Mouse (Mus musculus): ENCODE measurements at regions not wholly inside any gene's neighbourhood (a gene's known extent, or its start where the extent isn't known, plus 50 kb on each side); places are given as distances from the start of the nearest gene placed in this dataset.

- no peak for ATAC-seq (ENCODE audit: insufficient number of reproducible peaks, low FRiP score)
- Histone ChIP-seq H3K27me3 (replicated peaks) (0 out of 2 replicates have a peak, but pooled peaks cover 4% of the 10 kb centered on the region), H3K9me3 (replicated peaks) (no peaks in the 10 kb centered on the region), H3K4me2 (no peak overlapping the region), H3K4me3 (no peak overlapping the region), H3K27ac (ENCODE audit: poor library complexity, severe bottlenecking) (no peak overlapping the region), H3K36me3 (no peaks in the 10 kb centered on the region), H3K4me1 (replicated peaks) (no peaks in the 10 kb centered on the region), H3K9ac (no peak overlapping the region)
- WGBS: 7% methylated on average over 4 of the region's 4 CpGs
Observed at GRCm38 (mm10) chr16:93533205-93533604, 70.7 kb downstream of the Setd4 start.

GRCm38 (mm10) chr16:93531937-93532336 lies 71.9 kb downstream of the Setd4 start:
- Histone ChIP-seq H3K4me1 (replicated peaks) (no peaks in the 10 kb centered on the region), H3K36me3 (no peaks in the 10 kb centered on the region), H3K9me3 (replicated peaks) (no peaks in the 10 kb centered on the region), H3K4me2 (no peak overlapping the region), H3K27ac (ENCODE audit: poor library complexity, severe bottlenecking) (no peak overlapping the region), H3K9ac (no peak overlapping the region), H3K27me3 (replicated peaks) (0 out of 2 replicates have a peak, but pooled peaks cover 4% of the 10 kb centered on the region), H3K4me3 (no peak overlapping the region)
- 71% methylated on average over 8 of the region's 8 CpGs for WGBS
- no peak for ATAC-seq (ENCODE audit: insufficient number of reproducible peaks, low FRiP score)

GRCm38 (mm10) chr16:93522485-93522884 lies 81.4 kb downstream of the Setd4 start:
- H3K27ac ChIP-seq (ENCODE audit: poor library complexity, severe bottlenecking): no peak overlapping the region
- H3K36me3 ChIP-seq: no peaks in the 10 kb centered on the region
- no peaks in the 10 kb centered on the region for H3K9me3 ChIP-seq (replicated peaks)
- ATAC-seq (ENCODE audit: insufficient number of reproducible peaks, low FRiP score): no peak
- H3K4me1 ChIP-seq (replicated peaks): no peaks in the 10 kb centered on the region
- WGBS: 56% methylated on average over 2 of the region's 2 CpGs
- H3K9ac ChIP-seq: no peak overlapping the region
- H3K27me3 ChIP-seq (replicated peaks): no peaks in the 10 kb centered on the region
- H3K4me2 ChIP-seq: no peak overlapping the region
- no peak overlapping the region for H3K4me3 ChIP-seq

GRCm38 (mm10) chr16:93520481-93520880 lies 83.4 kb downstream of the Setd4 start:
- Histone ChIP-seq H3K27ac (ENCODE audit: poor library complexity, severe bottlenecking) (no peak overlapping the region), H3K4me3 (no peak overlapping the region), H3K4me1 (replicated peaks) (peaks cover 4% of the 10 kb centered on the region; the same call in 1 of the 2 replicates), H3K36me3 (no peaks in the 10 kb centered on the region), H3K4me2 (no peak overlapping the region), H3K9me3 (replicated peaks) (no peaks in the 10 kb centered on the region), H3K9ac (no peak overlapping the region), H3K27me3 (replicated peaks) (no peaks in the 10 kb centered on the region)
- 69% methylated on average over 3 of the region's 3 CpGs for WGBS
- no peak for ATAC-seq (ENCODE audit: insufficient number of reproducible peaks, low FRiP score)

GRCm38 (mm10) chr16:93518620-93519019 lies 85.2 kb downstream of the Setd4 start:
- H3K9me3 ChIP-seq (replicated peaks): no peaks in the 10 kb centered on the region
- no peak overlapping the region for H3K9ac ChIP-seq
- no peak overlapping the region for H3K4me2 ChIP-seq
- no peaks in the 10 kb centered on the region for H3K27me3 ChIP-seq (replicated peaks)
- no peak overlapping the region for H3K27ac ChIP-seq (ENCODE audit: poor library complexity, severe bottlenecking)
- no peaks in the 10 kb centered on the region for H3K36me3 ChIP-seq
- no peak overlapping the region for H3K4me3 ChIP-seq
- WGBS: 71% methylated on average over 1 of the region's 1 CpGs
- H3K4me1 ChIP-seq (replicated peaks): peaks cover 4% of the 10 kb centered on the region; the same call in 1 of the 2 replicates
- ATAC-seq (ENCODE audit: insufficient number of reproducible peaks, low FRiP score): no peak

- no peak overlapping the region for H3K4me3 ChIP-seq
- H3K4me2 ChIP-seq: no peak overlapping the region
- H3K36me3 ChIP-seq: no peaks in the 10 kb centered on the region
- no peaks in the 10 kb centered on the region for H3K27me3 ChIP-seq (replicated peaks)
- no peaks in the 10 kb centered on the region for H3K9me3 ChIP-seq (replicated peaks)
- peaks cover 4% of the 10 kb centered on the region; the same call in 1 of the 2 replicates for H3K4me1 ChIP-seq (replicated peaks)
- no peak overlapping the region for H3K27ac ChIP-seq (ENCODE audit: poor library complexity, severe bottlenecking)
- 39% methylated on average over 5 of the region's 5 CpGs for WGBS
- no peak overlapping the region for H3K9ac ChIP-seq
- no peak for ATAC-seq (ENCODE audit: insufficient number of reproducible peaks, low FRiP score)
Observed at GRCm38 (mm10) chr16:93516793-93517192, 87.1 kb downstream of the Setd4 start.

GRCm38 (mm10) chr16:93515456-93515941 lies 88.4 kb downstream of the Setd4 start:
- Histone ChIP-seq H3K27me3 (replicated peaks) (no peaks in the 10 kb centered on the region), H3K4me3 (no peak overlapping the region), H3K36me3 (no peaks in the 10 kb centered on the region), H3K9ac (no peak overlapping the region), H3K27ac (ENCODE audit: poor library complexity, severe bottlenecking) (no peak overlapping the region), H3K9me3 (replicated peaks) (no peaks in the 10 kb centered on the region), H3K4me2 (no peak overlapping the region), H3K4me1 (replicated peaks) (peaks cover 4% of the 10 kb centered on the region; the same call in 1 of the 2 replicates)
- no peak for ATAC-seq (ENCODE audit: insufficient number of reproducible peaks, low FRiP score)
- 76% methylated on average over 5 of the region's 5 CpGs for WGBS

- ATAC-seq (ENCODE audit: insufficient number of reproducible peaks, low FRiP score): no peak
- Histone ChIP-seq H3K4me1 (replicated peaks) (peaks cover 4% of the 10 kb centered on the region; the same call in 1 of the 2 replicates), H3K4me3 (no peak overlapping the region), H3K9me3 (replicated peaks) (0 out of 2 replicates have a peak, but pooled peaks cover 3% of the 10 kb centered on the region), H3K27me3 (replicated peaks) (no peaks in the 10 kb centered on the region), H3K4me2 (no peak overlapping the region), H3K27ac (ENCODE audit: poor library complexity, severe bottlenecking) (no peak overlapping the region), H3K36me3 (no peaks in the 10 kb centered on the region), H3K9ac (no peak overlapping the region)
- WGBS: 84% methylated on average over 5 of the region's 5 CpGs
Observed at GRCm38 (mm10) chr16:93513616-93514041, 90.2 kb downstream of the Setd4 start.

- H3K9me3 ChIP-seq (replicated peaks): 0 out of 2 replicates have a peak, but pooled peaks cover 6% of the 10 kb centered on the region
- no peaks in the 10 kb centered on the region for H3K36me3 ChIP-seq
- no peak overlapping the region for H3K27ac ChIP-seq (ENCODE audit: poor library complexity, severe bottlenecking)
- 76% methylated on average over 4 of the region's 4 CpGs for WGBS
- no peak overlapping the region for H3K9ac ChIP-seq
- 0 out of 2 replicates have a peak, but pooled peaks cover 4% of the 10 kb centered on the region for H3K4me1 ChIP-seq (replicated peaks)
- no peak overlapping the region for H3K4me2 ChIP-seq
- H3K27me3 ChIP-seq (replicated peaks): no peaks in the 10 kb centered on the region
- no peak overlapping the region for H3K4me3 ChIP-seq
- no peak for ATAC-seq (ENCODE audit: insufficient number of reproducible peaks, low FRiP score)
Observed at GRCm38 (mm10) chr16:93511988-93512387, 91.9 kb downstream of the Setd4 start.

GRCm38 (mm10) chr16:93511517-93511916 lies 92.3 kb downstream of the Setd4 start:
- Histone ChIP-seq H3K9ac (no peak overlapping the region), H3K4me1 (replicated peaks) (no peaks in the 10 kb centered on the region), H3K9me3 (replicated peaks) (peaks cover 7% of the 10 kb centered on the region; the same call in 1 of the 2 replicates), H3K27ac (ENCODE audit: poor library complexity, severe bottlenecking) (no peak overlapping the region), H3K27me3 (replicated peaks) (no peaks in the 10 kb centered on the region), H3K4me3 (no peak overlapping the region), H3K4me2 (no peak overlapping the region), H3K36me3 (no peaks in the 10 kb centered on the region)
- ATAC-seq (ENCODE audit: insufficient number of reproducible peaks, low FRiP score): no peak
- 1% methylated on average over 2 of the region's 2 CpGs for WGBS

- Histone ChIP-seq H3K4me3 (no peak overlapping the region), H3K9me3 (replicated peaks) (peaks cover 10% of the 10 kb centered on the region; the same call in 1 of the 2 replicates), H3K27me3 (replicated peaks) (peaks cover 4% of the 10 kb centered on the region), H3K4me2 (no peak overlapping the region), H3K4me1 (replicated peaks) (no peaks in the 10 kb centered on the region), H3K27ac (ENCODE audit: poor library complexity, severe bottlenecking) (no peak overlapping the region), H3K9ac (no peak overlapping the region), H3K36me3 (no peaks in the 10 kb centered on the region)
- 88% methylated on average over 2 of the region's 2 CpGs for WGBS
- no peak for ATAC-seq (ENCODE audit: insufficient number of reproducible peaks, low FRiP score)
Observed at GRCm38 (mm10) chr16:93498800-93499199, 105.1 kb downstream of the Setd4 start.

Measured in heart, embryonic 12.5 days (tissue).